Mouse (Mus musculus): ENCODE measurements around the gene Tpbgl. TPM values are rescaled to one million over a fixed set of nuclear protein-coding genes. Genes with fewer than 3 reads are reported as not detected.
A peak's percentile ranks its signal among the peaks of the same experiment; 100 is the strongest.

Gene Tpbgl
- polyA plus RNA-seq, 1 experiment from 2014 or later: 0.32 TPM

DNA sequence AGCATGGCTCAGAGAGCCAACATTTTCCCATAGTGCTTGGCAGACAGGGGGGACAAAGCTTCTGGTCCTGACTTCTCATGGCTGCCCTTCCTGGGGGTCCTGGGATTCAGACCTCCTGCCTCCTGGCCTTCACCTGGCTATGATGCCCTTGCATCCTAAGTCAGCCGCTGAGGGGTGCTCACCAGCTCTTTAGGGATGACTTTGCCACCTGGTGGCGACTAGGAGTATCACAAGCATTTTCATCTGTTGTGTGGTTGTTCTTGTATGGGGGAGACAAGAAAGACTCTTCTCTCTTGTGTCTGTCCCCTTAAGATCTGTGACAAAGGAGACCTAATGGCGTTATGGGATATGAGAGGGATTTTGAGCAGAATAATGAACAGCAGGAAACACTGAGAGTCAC lies 36.8 kb downstream of the Tpbgl start:
- peak; percentile 69 for DNase-seq (ENCODE audit: low spot score)
- peaks cover 60% of the 10 kb centered on the region for H3K27me3 ChIP-seq (ENCODE audit: low read depth, poor library complexity, severe bottlenecking)
- no peak overlapping the region for H3K27ac ChIP-seq (replicated peaks)
- peaks cover 44% of the 10 kb centered on the region for H3K36me3 ChIP-seq
- no peak overlapping the region for H3K4me3 ChIP-seq
- WGBS: 6% methylated on average over 3 of the region's 3 CpGs
- peaks cover 45% of the 10 kb centered on the region for H3K4me1 ChIP-seq
- no peaks in the 10 kb centered on the region for H3K9me3 ChIP-seq (replicated peaks)

DNA sequence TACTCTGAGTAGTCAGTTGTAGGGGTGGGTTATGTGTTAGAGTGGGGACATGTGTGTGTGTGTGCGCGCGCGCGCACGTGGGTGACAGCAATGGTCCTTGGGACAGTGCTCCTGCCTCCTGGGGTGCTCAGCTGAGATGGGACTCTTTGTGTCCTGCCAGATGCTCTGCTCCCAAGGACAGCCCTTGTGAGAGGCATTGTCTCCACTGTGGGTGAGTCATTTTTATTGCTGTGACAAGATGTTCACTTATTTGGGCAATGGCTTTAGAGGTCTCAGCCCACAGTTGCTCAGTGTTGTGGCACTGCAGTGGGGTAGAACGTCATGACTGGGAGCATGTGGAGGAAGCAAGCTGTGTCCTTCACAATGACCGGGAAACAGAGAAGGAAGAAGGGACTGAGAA lies 40.9 kb downstream of the Tpbgl start:
- no peak overlapping the region for H3K27ac ChIP-seq (replicated peaks)
- WGBS: 93% methylated on average over 8 of the region's 8 CpGs
- peaks cover 68% of the 10 kb centered on the region for H3K4me1 ChIP-seq

DNA sequence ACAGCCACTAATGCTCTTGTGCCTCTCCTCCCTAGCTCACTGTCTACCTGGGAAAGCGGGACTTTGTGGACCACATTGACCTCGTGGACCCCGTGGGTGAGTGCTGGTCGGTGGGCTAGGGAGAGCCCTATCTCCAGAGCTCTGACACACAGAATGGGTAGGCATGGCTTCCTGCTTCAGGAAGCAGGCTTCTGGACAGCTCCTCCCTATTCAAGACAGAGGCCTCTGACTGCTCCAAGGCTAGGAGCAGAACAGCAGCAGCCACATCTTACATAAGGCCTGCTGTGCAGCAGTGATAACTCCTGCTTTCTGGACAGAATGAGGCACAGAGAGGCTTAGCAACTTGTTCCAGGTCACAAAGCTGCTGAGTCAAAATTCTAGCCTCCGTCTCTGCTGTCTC lies 43.3 kb downstream of the Tpbgl start:
- no peak overlapping the region for H3K27ac ChIP-seq (replicated peaks)
- 84% methylated on average over 5 of the region's 5 CpGs for WGBS

More for the DNA sequence above, 40.9 kb downstream of the Tpbgl start:
- Histone ChIP-seq H3K27me3 (ENCODE audit: low read depth, poor library complexity, severe bottlenecking) (peaks cover 70% of the 10 kb centered on the region), H3K9me3 (replicated peaks) (no peaks in the 10 kb centered on the region), H3K4me3 (no peak overlapping the region), H3K36me3 (peaks cover 7% of the 10 kb centered on the region)
- no peak for DNase-seq (ENCODE audit: low spot score)

DNA sequence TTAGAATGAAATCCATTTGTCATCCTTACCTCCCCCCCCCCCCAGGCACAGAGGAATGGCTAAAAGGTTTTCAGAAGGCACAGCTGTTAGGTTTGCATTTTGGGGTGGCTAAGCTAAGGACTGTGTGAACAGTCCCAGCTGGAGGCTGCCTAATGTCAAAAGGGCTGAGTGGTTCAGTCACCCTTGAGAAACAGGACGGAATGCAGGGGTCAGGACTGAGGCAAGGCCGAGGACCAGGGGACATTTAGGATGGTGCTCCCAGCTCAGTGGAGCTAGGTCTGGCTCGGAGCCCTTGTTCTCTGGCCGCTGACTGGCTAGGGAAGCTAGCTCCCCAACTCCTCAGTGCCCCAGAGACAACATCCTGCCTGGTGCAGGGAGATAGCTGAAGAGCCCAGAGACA lies 44.0 kb downstream of the Tpbgl start:
- Histone ChIP-seq H3K27me3 (ENCODE audit: low read depth, poor library complexity, severe bottlenecking) (peaks cover 74% of the 10 kb centered on the region), H3K9me3 (replicated peaks) (no peaks in the 10 kb centered on the region), H3K4me1 (peaks cover 63% of the 10 kb centered on the region), H3K4me3 (no peak overlapping the region), H3K27ac (replicated peaks) (no peak overlapping the region), H3K36me3 (peaks cover 7% of the 10 kb centered on the region)
- DNase-seq (ENCODE audit: low spot score): peak; percentile 44
- 46% methylated on average over 4 of the region's 4 CpGs for WGBS

More for the DNA sequence above, 43.3 kb downstream of the Tpbgl start:
- peaks cover 68% of the 10 kb centered on the region for H3K4me1 ChIP-seq
- H3K9me3 ChIP-seq (replicated peaks): no peaks in the 10 kb centered on the region
- DNase-seq (ENCODE audit: low spot score): no peak
- peaks cover 7% of the 10 kb centered on the region for H3K36me3 ChIP-seq
- H3K27me3 ChIP-seq (ENCODE audit: low read depth, poor library complexity, severe bottlenecking): peaks cover 80% of the 10 kb centered on the region
- H3K4me3 ChIP-seq: no peak overlapping the region

DNA sequence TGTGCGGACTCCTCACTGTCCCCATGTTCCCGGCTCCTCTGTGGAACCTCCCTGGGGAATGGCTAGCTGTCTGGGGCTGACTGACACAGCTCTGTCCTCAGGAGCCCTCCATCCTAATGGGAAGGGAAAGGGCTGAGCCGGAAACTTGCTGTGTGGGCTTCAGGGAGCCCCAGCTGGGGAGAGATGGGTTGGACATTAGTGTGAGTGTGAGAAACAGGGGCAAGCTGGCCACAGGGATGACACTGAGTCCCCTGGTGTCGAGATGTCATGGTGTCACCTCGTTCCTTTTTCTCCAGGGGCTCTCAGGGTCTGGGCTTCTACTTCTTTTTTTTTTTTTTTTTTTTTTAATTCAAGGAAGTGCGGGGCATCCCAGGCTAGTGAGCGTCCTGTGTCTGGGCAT lies 44.6 kb downstream of the Tpbgl start:
- H3K9me3 ChIP-seq (replicated peaks): no peaks in the 10 kb centered on the region
- H3K36me3 ChIP-seq: peaks cover 7% of the 10 kb centered on the region
- DNase-seq (ENCODE audit: low spot score): no peak
- peaks cover 72% of the 10 kb centered on the region for H3K27me3 ChIP-seq (ENCODE audit: low read depth, poor library complexity, severe bottlenecking)
- H3K27ac ChIP-seq (replicated peaks): 0 out of 2 replicates have a peak overlapping the region, but pooled peaks have one; percentile 13
- 53% methylated on average over 7 of the region's 7 CpGs for WGBS
- H3K4me3 ChIP-seq: no peak overlapping the region
- peaks cover 58% of the 10 kb centered on the region for H3K4me1 ChIP-seq

DNA sequence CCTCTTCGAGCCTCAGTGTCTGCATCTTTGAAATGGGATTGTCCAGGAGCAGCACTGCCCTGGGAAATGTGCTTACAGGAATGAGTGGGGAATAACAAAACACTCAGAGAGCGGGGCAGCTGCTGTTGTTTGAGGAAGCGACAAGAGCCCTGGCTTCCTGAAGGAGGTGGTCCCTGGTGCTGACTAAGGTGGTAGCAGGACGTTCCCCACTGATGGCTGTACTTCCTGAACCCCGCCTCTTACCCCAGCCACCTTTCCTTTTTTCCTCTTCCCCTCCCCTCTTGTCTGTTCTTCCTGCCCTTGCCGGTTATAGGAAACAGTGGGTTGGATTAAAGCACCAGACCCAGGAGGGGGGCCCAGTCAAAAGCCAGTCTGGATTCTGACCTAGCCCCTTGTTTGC lies 46.7 kb downstream of the Tpbgl start:
- H3K4me3 ChIP-seq: peak overlapping the region; percentile 41; the same call in 1 of the 2 replicates
- peaks cover 42% of the 10 kb centered on the region for H3K4me1 ChIP-seq
- DNase-seq (ENCODE audit: low spot score): no peak
- WGBS: 30% methylated on average over 6 of the region's 6 CpGs
- H3K36me3 ChIP-seq: peaks cover 5% of the 10 kb centered on the region
- no peak overlapping the region for H3K27ac ChIP-seq (replicated peaks)
- no peaks in the 10 kb centered on the region for H3K9me3 ChIP-seq (replicated peaks)
- peaks cover 58% of the 10 kb centered on the region for H3K27me3 ChIP-seq (ENCODE audit: low read depth, poor library complexity, severe bottlenecking)

DNA sequence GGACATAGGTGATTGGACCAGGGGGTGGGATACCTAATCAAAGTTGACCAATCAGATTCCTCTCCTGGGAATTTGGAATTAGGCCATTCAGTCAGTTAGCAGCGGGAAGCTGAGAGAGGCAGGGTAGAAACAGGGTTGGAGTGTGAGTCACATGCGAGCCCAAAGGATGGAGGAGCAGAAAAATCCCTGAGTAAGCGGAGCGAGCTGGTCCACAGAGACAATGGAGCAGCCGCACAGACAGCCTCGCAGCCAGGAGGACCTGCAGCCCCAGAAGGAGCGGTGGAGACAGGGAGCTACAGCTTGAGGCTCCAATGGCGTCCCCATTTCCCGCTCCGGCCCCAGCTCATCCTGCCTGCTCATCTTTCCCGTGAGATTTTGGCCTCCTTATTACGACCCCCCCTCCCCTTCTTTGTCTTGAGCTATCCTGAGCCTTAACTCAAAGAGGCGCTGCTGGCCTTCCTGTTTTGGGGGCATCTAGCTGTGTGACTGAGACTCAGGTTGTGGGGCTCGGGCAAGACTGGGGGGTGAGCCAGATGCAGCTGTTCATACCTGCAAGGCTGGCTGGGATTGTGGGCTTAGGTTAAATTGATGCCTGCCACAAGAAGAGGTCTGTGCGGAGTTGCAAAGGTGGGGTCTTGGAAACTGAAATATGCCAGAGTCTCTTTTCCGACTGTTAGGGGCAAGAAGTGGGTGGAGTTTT lies 47.3 kb downstream of the Tpbgl start:
- H3K9me3 ChIP-seq (replicated peaks): no peaks in the 10 kb centered on the region
- peak overlapping the region; percentile 41 for H3K4me3 ChIP-seq
- peak; percentile 40 for DNase-seq (ENCODE audit: low spot score)

DNA sequence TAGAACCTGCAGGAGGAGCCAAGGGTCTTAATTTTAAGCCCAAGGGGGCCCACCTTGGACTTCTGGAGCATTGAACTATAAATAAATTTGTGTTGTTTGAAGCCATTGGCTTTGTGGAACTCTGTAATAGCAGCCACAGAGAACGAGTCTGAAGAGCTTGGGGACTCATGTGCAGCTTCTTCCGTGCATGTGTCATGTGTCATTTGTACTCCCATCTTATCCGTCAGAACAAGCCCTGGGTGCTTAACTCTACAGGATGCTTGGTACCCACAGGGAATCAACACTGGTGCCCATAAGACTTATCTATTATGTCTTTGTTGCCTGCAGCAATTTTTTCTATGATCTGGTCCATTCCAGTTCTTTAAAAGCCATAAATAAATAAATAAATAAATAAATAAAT lies 48.7 kb downstream of the Tpbgl start:
- WGBS: 79% methylated on average over 3 of the region's 3 CpGs

More for the DNA sequence above, 47.3 kb downstream of the Tpbgl start:
- Histone ChIP-seq H3K4me1 (peaks cover 42% of the 10 kb centered on the region), H3K27ac (replicated peaks) (peak overlapping the region; percentile 57), H3K27me3 (ENCODE audit: low read depth, poor library complexity, severe bottlenecking) (peaks cover 52% of the 10 kb centered on the region), H3K36me3 (peaks cover 2% of the 10 kb centered on the region; the same call in 1 of the 2 replicates)
- 8% methylated on average over 16 of the region's 16 CpGs for WGBS

More for the DNA sequence above, 48.7 kb downstream of the Tpbgl start:
- peaks cover 38% of the 10 kb centered on the region for H3K27me3 ChIP-seq (ENCODE audit: low read depth, poor library complexity, severe bottlenecking)
- no peaks in the 10 kb centered on the region for H3K9me3 ChIP-seq (replicated peaks)
- DNase-seq (ENCODE audit: low spot score): no peak
- H3K27ac ChIP-seq (replicated peaks): no peak overlapping the region
- H3K36me3 ChIP-seq: no peaks in the 10 kb centered on the region
- H3K4me3 ChIP-seq: no peak overlapping the region
- H3K4me1 ChIP-seq: peaks cover 41% of the 10 kb centered on the region

Other genes with a start within 250 kb of the Tpbgl start
- gene Gdpd5, start 245.7 kb downstream of the Tpbgl start, polyA plus RNA-seq (2016; fragmentation: Nextera tagmentation; extraction: Ambion mirVana): 23.5 and 28.2 TPM in 2 replicates
- 2.9 and 10.0 TPM in 2 replicates for gene Klhl35, start 161.1 kb downstream of the Tpbgl start, polyA plus RNA-seq (2016; fragmentation: Nextera tagmentation; extraction: Ambion mirVana)
- gene Rps3, start 143.4 kb downstream of the Tpbgl start, polyA plus RNA-seq (2016; fragmentation: Nextera tagmentation; extraction: Ambion mirVana): 681 and 788 TPM in 2 replicates
- gene Arrb1, start 91.6 kb downstream of the Tpbgl start, polyA plus RNA-seq (2016; fragmentation: Nextera tagmentation; extraction: Ambion mirVana): 9.8 and 10.1 TPM in 2 replicates
- gene Slco2b1, start 84.2 kb upstream of the Tpbgl start, polyA plus RNA-seq (2016; fragmentation: Nextera tagmentation; extraction: Ambion mirVana): 2.1 and 3.2 TPM in 2 replicates
- gene Olfr520, start 103.2 kb upstream of the Tpbgl start, polyA plus RNA-seq (2016; fragmentation: Nextera tagmentation; extraction: Ambion mirVana): not detected in 2 replicates
- not detected in 2 replicates for gene Olfr521, start 136.4 kb upstream of the Tpbgl start, polyA plus RNA-seq (2016; fragmentation: Nextera tagmentation; extraction: Ambion mirVana)
- gene Neu3, start 201.3 kb upstream of the Tpbgl start, polyA plus RNA-seq (2016; fragmentation: Nextera tagmentation; extraction: Ambion mirVana): 2.5 TPM in 2 replicates
- 0.27 and 0.38 TPM in 2 replicates for gene Xrra1, start 232.0 kb upstream of the Tpbgl start, polyA plus RNA-seq (2016; fragmentation: Nextera tagmentation; extraction: Ambion mirVana)
- gene Spcs2, start 236.4 kb upstream of the Tpbgl start, polyA plus RNA-seq (2016; fragmentation: Nextera tagmentation; extraction: Ambion mirVana): 396 and 411 TPM in 2 replicates